Mouse (Mus musculus) ovary, postnatal 10 days (tissue): Measurements from ENCODE around the gene Cldn11.

Source experiments
- DNase-seq: peaks from one replicate; pipeline ENCODE4 v3.0.0; 2022; ENCODE audit warnings: low spot score

Gene Cldn11

DNA sequence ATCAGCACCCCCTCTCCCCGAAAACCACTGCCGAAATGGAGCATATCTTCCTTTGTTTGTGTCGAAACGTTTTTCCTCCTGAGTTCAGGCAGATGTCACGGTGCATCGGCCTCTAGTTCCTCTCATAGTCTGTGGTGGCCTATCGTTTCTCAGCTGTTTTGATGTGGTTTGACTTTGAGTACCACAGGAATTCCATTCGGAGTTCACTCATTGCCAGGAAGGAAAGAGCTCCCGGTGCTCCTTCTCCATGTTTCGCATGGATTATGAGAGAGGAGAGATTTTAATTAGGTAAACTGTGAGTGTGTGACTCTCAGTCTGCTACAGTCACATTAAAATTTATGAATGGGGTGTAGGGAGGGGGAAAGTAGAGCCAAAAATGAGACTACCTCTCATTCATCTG lies 10.3 kb downstream of the Cldn11 start:
- DNase-seq, result no peak

DNA sequence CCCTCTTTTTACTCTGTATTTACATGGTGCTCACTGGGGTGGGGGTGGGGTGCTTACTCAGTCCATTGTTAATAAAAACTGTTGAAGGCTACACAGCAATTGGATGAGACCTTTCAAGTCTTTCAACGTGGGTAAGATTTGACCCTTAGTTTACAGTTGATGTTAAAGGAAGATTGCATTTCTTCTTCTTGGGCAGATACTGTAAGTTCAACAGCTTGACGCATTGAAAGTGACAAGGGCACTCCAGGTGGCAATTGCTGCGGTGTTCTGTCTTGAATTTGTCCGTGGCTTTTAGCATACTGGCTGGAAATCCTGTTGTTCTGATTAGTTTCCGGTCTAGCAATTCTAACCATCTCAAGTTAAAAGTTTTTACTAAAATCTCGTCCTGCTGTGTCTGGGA lies 11.6 kb downstream of the Cldn11 start:
- no peak for DNase-seq

DNA sequence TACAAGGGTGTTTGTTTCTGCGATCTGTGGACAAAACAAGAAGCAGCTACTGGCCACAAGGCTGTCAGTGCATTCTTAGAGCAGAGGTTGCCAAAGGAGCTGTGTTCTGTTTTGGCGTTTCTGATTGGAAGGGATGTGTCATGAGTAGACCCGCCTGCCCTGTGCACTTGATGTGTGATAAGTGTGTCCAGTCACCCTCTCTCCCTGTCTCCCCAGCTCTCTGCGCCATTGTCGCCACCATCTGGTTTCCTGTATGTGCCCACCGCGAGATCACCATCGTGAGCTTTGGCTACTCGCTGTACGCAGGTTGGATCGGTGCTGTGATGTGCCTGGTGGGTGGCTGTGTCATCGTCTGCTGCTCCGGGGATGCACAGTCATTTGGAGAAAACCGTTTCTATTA lies 13.1 kb downstream of the Cldn11 start:
- no peak for DNase-seq

DNA sequence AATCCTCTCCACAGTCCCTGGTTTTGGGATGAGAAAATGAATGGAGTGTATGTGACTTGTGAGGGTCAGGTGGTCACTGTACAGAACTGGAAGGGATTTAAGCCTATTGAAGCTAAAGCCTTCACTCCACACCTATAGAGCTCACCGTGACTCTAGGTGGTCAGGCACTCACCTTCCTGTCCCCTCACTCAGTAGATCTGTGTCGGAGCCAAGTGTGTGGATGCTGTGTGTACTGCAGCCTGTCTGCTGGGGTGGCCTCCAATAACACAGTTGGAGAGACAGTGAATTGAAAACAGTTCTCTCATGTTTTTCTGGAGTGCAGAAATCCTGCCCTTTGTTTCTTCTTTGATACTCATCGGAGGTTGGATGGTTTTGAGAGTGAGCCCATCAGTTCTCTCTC lies 16.1 kb downstream of the Cldn11 start:
- no peak for DNase-seq

DNA sequence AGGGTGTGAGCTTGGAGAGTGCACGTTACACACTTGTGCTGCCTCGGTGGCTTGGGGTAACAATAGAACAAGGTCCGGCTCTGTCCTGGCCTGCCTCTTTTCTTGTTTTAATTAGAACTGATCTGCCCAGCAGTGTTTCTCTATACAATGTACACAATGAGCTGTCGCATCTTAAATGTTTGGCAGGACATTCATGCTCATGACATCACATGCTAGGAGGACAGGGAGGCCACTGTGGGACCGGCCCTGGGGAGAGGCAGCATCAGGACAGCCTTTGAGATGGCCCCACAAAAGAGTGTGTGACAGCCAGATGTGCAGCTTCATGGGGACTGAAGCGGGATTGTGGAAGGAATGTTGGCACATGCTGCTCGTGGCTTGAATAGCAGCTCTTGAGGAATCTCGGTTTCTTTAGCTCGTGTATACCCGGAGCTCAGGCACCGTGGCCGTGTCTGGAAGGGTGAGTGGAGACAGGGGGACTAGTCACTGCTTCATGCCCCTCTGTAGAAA lies 16.7 kb downstream of the Cldn11 start:
- no peak for DNase-seq

DNA sequence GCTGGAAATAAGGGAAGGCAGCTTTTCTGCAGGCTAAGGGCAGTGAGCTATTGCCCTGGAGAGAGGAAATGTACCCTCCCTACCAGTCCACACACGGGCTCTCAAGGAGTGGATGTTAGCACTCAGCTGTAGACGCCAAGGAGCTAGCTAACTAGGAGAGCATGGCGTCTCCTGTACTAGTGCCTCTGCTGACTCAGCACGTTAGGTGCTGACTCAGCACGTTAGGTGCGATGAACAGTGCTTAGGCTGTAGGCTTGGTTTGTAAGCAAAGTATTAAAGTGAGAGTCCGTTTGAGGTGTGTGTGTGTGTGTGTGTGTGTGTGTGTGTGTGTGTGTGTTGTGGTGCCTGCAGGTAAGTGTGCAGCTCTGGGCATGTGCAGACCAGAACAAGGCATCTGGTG lies 40.6 kb downstream of the Cldn11 start:
- DNase-seq, result no peak

DNA sequence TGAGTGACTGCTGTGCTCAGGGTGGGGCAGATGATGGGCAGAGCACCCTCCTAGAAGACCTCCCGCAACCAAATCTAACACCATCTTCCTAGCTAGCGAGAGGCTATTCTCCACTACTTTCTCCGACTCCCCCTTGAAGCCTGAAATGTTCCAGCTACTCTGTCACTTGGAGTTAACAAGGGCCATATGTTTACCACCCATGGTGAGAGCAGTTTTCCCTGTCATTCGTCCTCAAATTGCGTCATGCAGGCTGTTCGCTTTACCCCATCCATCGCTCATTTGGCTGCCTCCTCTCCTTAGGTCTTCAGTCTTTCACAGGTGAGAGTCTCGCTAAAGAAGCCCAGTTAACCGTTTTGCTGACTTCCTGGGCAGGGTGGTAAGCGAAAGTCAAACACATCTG lies 41.7 kb downstream of the Cldn11 start:
- DNase-seq, result no peak

DNA sequence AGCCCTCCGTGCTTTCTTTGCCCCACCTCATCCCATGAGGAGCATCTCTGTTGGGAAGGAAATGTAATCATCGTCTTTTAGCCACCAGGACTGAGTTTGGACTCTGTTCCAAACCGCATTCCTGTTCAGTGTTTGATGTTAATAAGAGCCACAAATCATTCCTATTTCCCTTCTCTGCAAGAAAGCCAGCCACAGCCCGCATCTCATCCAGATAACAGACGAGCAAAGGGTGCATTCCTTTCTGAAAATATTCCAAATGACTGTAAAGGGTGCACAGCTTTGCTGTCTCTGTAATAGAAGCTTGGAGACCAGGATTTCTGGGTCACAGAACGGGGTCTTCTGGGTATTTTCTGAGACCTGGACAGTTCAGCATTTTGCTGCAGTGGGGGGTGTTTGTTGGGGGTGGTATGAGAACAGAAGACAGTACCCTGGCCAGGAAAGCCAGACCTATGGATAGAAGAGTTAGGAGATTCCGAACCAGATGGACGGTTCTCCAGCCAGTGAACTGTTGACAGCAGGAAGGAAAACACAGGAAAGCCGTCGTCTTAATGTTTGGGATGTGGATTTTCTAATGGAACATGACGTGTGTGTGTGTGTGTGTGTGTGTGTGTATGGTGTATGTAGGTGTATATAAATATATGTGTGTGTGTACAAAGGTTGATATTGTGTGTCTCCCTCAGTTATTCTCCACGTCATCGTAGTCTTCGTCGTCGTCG lies 49.6 kb downstream of the Cldn11 start:
- DNase-seq, result no peak

DNA sequence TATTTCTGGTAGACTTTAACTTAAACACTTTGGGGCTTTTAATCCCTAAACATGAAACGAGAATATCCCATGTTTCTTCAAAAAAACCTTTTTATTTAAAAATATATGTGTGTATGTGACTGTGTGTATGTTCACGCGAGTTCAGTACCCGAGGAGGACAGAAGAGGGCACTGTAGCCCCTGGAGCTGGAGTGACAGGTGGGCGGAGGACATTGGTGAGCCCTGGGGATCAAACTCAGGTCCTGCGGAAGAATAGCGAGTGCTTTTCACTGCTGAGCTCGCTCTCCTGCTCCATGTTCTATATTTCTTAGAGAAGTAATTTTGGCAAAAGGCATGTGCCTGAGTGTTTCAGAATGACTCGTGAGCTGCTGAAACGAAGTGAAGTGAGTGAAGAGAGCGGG lies 54.2 kb downstream of the Cldn11 start:
- no peak for DNase-seq

DNA sequence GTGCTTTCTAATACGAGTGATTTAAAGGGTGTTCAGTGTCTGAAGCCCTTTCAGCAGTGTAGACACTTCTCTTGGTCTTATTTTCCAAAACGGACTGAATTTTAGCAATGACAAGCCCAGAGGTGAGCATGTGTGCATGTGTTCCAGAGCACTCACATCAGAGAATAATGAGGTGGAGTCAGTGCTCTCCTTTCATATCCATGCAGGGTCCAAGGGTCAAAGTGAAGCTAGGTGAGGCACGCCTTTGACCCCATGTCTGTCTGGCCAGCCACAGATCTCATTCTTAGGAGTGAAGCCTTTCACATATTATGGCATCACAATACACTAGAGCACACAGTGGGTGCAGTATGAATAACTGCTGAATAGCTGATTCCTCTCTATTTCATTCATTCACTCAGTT lies 55.4 kb downstream of the Cldn11 start:
- no peak for DNase-seq

DNA sequence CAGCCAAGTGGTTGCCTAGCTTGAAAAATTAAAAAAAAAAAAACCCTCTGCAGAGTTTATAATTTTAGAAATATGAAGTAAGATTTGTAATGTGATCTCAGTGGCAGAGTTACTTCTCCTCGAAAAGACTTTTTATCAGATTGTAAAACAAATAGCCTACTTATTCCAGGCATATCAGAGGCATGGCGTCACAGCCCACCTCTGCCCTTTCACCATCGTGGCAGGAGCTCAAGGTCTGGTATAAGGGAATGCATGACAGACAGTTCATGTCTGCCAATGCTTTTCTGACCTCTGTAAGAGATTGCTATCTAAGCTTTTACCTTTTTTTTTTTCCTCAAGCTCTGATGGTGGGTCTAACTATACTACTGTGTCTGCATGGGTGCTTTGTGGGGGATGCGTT lies 58.3 kb downstream of the Cldn11 start:
- no peak for DNase-seq

DNA sequence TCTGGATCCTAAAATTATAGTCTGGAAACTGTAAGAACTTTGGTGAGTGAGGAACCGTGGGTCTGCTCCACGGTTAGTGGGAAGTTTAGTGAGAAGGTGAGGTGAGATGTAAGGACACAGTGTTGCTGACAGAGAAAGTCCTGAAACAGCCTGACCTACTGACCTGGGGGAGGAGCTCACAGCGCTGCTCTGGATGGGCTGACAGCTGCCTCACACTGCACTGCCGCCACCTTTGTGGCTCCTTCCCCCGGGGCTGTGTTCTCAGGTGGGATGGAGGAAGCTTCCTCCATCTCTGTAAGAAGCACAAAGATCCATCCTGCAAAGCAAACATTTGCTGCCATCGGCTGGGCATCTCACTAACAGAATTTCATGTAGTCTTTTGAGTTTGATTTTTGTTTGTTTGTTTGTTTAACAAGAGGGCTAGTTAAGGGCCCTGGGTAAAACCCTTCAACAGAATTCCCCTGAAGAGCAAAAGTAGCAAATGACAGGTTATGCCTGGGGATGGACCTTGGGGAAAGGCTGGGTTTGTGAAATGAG lies 58.8 kb downstream of the Cldn11 start:
- no peak for DNase-seq

DNA sequence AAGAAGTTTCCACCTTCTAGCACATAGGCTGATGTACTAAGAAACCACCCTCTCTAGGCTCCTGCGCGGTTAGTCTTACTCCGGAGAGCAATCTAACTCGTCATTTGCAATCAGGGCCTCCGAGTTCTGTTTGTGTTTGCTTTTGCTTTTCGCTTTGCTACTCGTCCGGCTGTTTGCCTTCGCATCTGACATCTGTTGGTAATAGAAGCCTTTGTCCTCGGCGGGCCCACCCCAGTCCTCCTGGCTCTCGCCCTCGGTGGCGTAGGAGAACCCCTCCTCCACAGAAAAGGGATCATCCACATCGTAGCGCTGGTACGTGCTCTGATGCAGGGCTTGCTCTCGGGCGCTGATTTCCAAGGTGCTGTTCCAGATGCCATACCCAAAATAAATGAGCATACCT lies 59.3 kb downstream of the Cldn11 start:
- no peak for DNase-seq

DNA sequence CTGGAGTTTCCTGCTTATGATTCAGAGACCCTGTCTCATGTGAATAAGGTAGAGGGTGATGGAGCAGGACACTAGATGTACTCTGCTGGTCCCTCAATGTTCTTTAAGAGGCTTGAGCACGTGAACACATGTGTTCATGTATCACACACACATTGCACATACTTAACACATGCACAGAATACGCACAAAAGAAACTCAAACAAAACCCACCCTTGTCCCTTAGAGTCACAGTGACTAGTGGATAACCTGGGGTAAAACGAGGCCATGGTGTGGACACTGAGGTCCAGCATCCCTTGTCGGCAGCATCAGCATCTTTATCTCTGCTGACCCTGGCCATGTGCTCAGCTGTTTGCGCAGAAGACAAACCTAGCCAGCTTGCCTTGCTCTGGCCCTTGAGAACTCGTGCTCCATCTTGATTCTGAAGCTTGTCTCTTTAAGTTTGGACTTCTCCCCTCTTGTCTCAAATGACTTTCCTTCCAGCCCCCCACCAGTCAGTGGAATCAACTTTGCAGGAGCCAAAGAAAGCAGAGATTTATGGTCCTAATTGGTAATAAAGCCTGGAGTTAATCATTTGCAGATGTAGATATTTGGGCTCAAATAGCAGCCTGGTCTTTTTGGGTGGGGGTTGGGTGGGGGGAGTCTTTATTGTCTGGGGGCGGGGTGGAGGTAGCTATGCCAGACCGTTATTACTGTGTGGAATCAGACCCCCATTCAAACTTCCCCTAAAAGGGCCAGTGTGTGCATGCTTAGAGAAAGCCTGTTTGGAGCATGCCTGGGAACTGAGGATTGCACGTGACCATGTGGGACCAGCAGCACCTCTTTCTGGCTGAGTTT lies 62.7 kb downstream of the Cldn11 start:
- no peak for DNase-seq

DNA sequence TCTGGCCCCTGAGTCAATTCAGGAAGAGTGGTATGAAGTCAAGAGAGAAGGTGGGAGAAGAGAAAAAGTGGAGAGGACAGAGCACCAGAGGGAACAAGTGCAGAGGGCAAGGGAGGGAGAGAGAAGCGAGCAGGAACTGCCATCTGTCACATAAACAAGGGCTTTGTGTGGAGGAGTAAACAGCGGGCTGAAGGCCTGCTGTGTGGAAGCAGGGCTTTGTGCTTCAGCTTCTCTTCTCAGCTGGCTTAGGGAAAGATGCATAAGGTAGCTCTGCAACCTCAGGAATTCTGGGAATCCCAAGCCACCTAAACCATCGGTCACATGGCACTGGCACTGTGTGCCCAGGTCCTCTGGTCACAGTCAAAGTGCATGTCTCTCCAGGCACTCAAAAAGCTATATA lies 64.1 kb downstream of the Cldn11 start:
- no peak for DNase-seq
